Mouse (Mus musculus): ENCODE measurements around the gene Rasl11b. TPM values are rescaled to one million over a fixed set of nuclear protein-coding genes. Genes with fewer than 3 reads are reported as not detected.
A peak's percentile ranks its signal among the peaks of the same experiment; 100 is the strongest.

The Rasl11b gene
- polyA plus RNA-seq, 2 experiments: 102 to 111 TPM

GRCm38 (mm10) chr5:74197541-74198330 lies 2.6 kb downstream of the Rasl11b start:
- WGBS: 40% methylated on average over 22 of the region's 22 CpGs
- peak overlapping the region; percentile 99 for H3K4me3 ChIP-seq (replicated peaks; ENCODE audit: low read length)

GRCm38 (mm10) chr5:74198446-74198845 lies 3.4 kb downstream of the Rasl11b start:
- Histone ChIP-seq H3K4me3 (replicated peaks; ENCODE audit: low read length) (peak overlapping the region; percentile 99), H3K27ac (replicated peaks; ENCODE audit: low read depth, low read length) (peak overlapping the region; percentile 88), H3K9ac (ENCODE audit: low read depth, low read length, severe bottlenecking) (peak overlapping the region; percentile 97), H3K36me3 (ENCODE audit: control insufficient read depth, insufficient read depth, low read length) (peaks cover 36% of the 10 kb centered on the region), H3K4me1 (ENCODE audit: control insufficient read depth, insufficient read depth, low read length) (peaks cover 69% of the 10 kb centered on the region), H3K27me3 (ENCODE audit: control insufficient read depth, insufficient read depth, low read length) (no peaks in the 10 kb centered on the region), H3K4me2 (replicated peaks; ENCODE audit: low read depth, low read length, severe bottlenecking) (peak overlapping the region; percentile 94), H3K9me3 (ENCODE audit: control insufficient read depth, low read length) (no peaks in the 10 kb centered on the region)
- TF ChIP-seq POLR2A (IDR thresholded peaks at IDR 0.05; ENCODE audit: borderline replicate concordance, extremely low read depth, insufficient read depth, insufficient read length): no peak
- DNase-seq (ENCODE audit: low spot score) (no peak), ATAC-seq (ENCODE audit: low FRiP score, low read depth) (no peak)
- WGBS: 57% methylated on average over 11 of the region's 11 CpGs

More at GRCm38 (mm10) chr5:74197541-74198330, 2.6 kb downstream of the Rasl11b start:
- ATAC-seq (ENCODE audit: low FRiP score, low read depth) (no peak), DNase-seq (ENCODE audit: low spot score) (peak; percentile 85)
- Histone ChIP-seq H3K27ac (replicated peaks; ENCODE audit: low read depth, low read length) (peak overlapping the region; percentile 88), H3K9me3 (ENCODE audit: control insufficient read depth, low read length) (no peaks in the 10 kb centered on the region), H3K4me2 (replicated peaks; ENCODE audit: low read depth, low read length, severe bottlenecking) (peak overlapping the region; percentile 94), H3K4me1 (ENCODE audit: control insufficient read depth, insufficient read depth, low read length) (peaks cover 69% of the 10 kb centered on the region), H3K27me3 (ENCODE audit: control insufficient read depth, insufficient read depth, low read length) (no peaks in the 10 kb centered on the region), H3K36me3 (ENCODE audit: control insufficient read depth, insufficient read depth, low read length) (peaks cover 36% of the 10 kb centered on the region), H3K9ac (ENCODE audit: low read depth, low read length, severe bottlenecking) (peak overlapping the region; percentile 97)
- TF ChIP-seq POLR2A (IDR thresholded peaks at IDR 0.05; ENCODE audit: borderline replicate concordance, extremely low read depth, insufficient read depth, insufficient read length): no peak

- H3K9ac ChIP-seq (ENCODE audit: low read depth, low read length, severe bottlenecking): no peak overlapping the region
- no peak for TF ChIP-seq POLR2A (IDR thresholded peaks at IDR 0.05; ENCODE audit: borderline replicate concordance, extremely low read depth, insufficient read depth, insufficient read length)
- H3K4me3 ChIP-seq (replicated peaks; ENCODE audit: low read length): peak overlapping the region; percentile 99
- ATAC-seq (ENCODE audit: low FRiP score, low read depth) (no peak), DNase-seq (ENCODE audit: low spot score) (no peak)
- H3K27me3 ChIP-seq (ENCODE audit: control insufficient read depth, insufficient read depth, low read length): no peaks in the 10 kb centered on the region
- peak overlapping the region; percentile 94; the same call in 1 of the 2 replicates for H3K4me2 ChIP-seq (replicated peaks; ENCODE audit: low read depth, low read length, severe bottlenecking)
- peaks cover 36% of the 10 kb centered on the region for H3K36me3 ChIP-seq (ENCODE audit: control insufficient read depth, insufficient read depth, low read length)
- H3K4me1 ChIP-seq (ENCODE audit: control insufficient read depth, insufficient read depth, low read length): peaks cover 58% of the 10 kb centered on the region
- H3K27ac ChIP-seq (replicated peaks; ENCODE audit: low read depth, low read length): peak overlapping the region; percentile 13; the same call in 1 of the 2 replicates
- WGBS: 65% methylated on average over 13 of the region's 13 CpGs
- H3K9me3 ChIP-seq (ENCODE audit: control insufficient read depth, low read length): no peaks in the 10 kb centered on the region
Measured at GRCm38 (mm10) chr5:74199793-74200192, 4.7 kb downstream of the Rasl11b start.

- Histone ChIP-seq H3K4me2 (replicated peaks; ENCODE audit: low read depth, low read length, severe bottlenecking) (peak overlapping the region; percentile 94; the same call in 1 of the 2 replicates), H3K9ac (ENCODE audit: low read depth, low read length, severe bottlenecking) (no peak overlapping the region), H3K4me3 (replicated peaks; ENCODE audit: low read length) (no peak overlapping the region), H3K36me3 (ENCODE audit: control insufficient read depth, insufficient read depth, low read length) (peaks cover 36% of the 10 kb centered on the region), H3K27ac (replicated peaks; ENCODE audit: low read depth, low read length) (peak overlapping the region; percentile 70), H3K4me1 (ENCODE audit: control insufficient read depth, insufficient read depth, low read length) (peaks cover 61% of the 10 kb centered on the region), H3K9me3 (ENCODE audit: control insufficient read depth, low read length) (no peaks in the 10 kb centered on the region), H3K27me3 (ENCODE audit: control insufficient read depth, insufficient read depth, low read length) (no peaks in the 10 kb centered on the region)
- WGBS: 70% methylated on average over 8 of the region's 8 CpGs
- ATAC-seq (ENCODE audit: low FRiP score, low read depth) (no peak), DNase-seq (ENCODE audit: low spot score) (no peak)
- no peak for TF ChIP-seq POLR2A (IDR thresholded peaks at IDR 0.05; ENCODE audit: borderline replicate concordance, extremely low read depth, insufficient read depth, insufficient read length)
Measured at GRCm38 (mm10) chr5:74200481-74200880, 5.4 kb downstream of the Rasl11b start.

- WGBS: 18% methylated on average over 10 of the region's 10 CpGs
- peaks cover 62% of the 10 kb centered on the region for H3K4me1 ChIP-seq (ENCODE audit: control insufficient read depth, insufficient read depth, low read length)
- 0 out of 2 replicates have a peak overlapping the region, but pooled peaks have one; percentile 8 for H3K4me2 ChIP-seq (replicated peaks; ENCODE audit: low read depth, low read length, severe bottlenecking)
- H3K9me3 ChIP-seq (ENCODE audit: control insufficient read depth, low read length): no peaks in the 10 kb centered on the region
- DNase-seq (ENCODE audit: low spot score) (peak; percentile 70), ATAC-seq (ENCODE audit: low FRiP score, low read depth) (peak; percentile 70)
- no peak overlapping the region for H3K9ac ChIP-seq (ENCODE audit: low read depth, low read length, severe bottlenecking)
- H3K4me3 ChIP-seq (replicated peaks; ENCODE audit: low read length): no peak overlapping the region
- H3K36me3 ChIP-seq (ENCODE audit: control insufficient read depth, insufficient read depth, low read length): peaks cover 36% of the 10 kb centered on the region
- TF ChIP-seq POLR2A (IDR thresholded peaks at IDR 0.05; ENCODE audit: borderline replicate concordance, extremely low read depth, insufficient read depth, insufficient read length): no peak
- H3K27ac ChIP-seq (replicated peaks; ENCODE audit: low read depth, low read length): peak overlapping the region; percentile 70
- H3K27me3 ChIP-seq (ENCODE audit: control insufficient read depth, insufficient read depth, low read length): no peaks in the 10 kb centered on the region
Measured at GRCm38 (mm10) chr5:74201570-74202357, 6.7 kb downstream of the Rasl11b start.
